Mouse (Mus musculus) heart, postnatal 10 days (tissue): ENCODE measurements around the gene Nos2. TPM values are rescaled to one million over a fixed set of nuclear protein-coding genes. Genes with fewer than 3 reads are reported as not detected.
"Not testable (repeated sequence)": the region's sequence is repeated elsewhere in the genome, so short reads cannot be mapped to it uniquely, and the experiment has no call there.

ENCODE experiments used
- DNase-seq, 2 experiments: peaks; one replicate each; pipeline ENCODE4 v3.0.0; 2021
- intact Hi-C: fragments of 180-260 bp; cut with DNase I; formaldehyde crosslinking; loops from one replicate; pipeline ENCODE4 v1.15.1; 2025
- total RNA-seq, 2 experiments: library from RNA; stranded (reverse); gene quantifications; 2 replicates each; pipeline ENCODE4 v1.2.3; 2021

Nos2 gene
- total RNA-seq, 2 experiments from 2014 or later, result 7.3 to 11.1 TPM

DNA sequence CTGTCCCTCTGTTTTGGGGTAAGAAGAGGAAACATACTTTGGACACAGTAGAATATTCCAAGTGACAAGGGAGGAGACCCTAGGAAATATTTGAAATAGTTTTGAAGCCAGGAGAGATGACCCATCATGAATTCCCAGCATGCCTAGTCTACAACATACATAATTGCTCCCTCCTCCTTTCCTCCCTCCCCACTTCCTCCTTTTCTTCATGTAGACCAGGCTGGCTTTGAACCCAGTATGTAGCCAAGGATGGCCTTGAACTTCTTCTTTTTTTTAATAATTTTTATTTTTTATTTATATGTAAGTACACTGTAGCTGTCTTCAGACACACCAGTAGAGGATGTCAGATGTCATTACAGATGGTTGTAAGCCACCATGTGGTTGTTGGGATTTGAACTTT is 64.9 kb downstream of the Nos2 start:
- no peak for DNase-seq
- intact Hi-C loops, result loop anchor here (2.0 kb wide), 1 partner anchor 15 kb away; no protein-coding TSS in a partner anchor

DNA sequence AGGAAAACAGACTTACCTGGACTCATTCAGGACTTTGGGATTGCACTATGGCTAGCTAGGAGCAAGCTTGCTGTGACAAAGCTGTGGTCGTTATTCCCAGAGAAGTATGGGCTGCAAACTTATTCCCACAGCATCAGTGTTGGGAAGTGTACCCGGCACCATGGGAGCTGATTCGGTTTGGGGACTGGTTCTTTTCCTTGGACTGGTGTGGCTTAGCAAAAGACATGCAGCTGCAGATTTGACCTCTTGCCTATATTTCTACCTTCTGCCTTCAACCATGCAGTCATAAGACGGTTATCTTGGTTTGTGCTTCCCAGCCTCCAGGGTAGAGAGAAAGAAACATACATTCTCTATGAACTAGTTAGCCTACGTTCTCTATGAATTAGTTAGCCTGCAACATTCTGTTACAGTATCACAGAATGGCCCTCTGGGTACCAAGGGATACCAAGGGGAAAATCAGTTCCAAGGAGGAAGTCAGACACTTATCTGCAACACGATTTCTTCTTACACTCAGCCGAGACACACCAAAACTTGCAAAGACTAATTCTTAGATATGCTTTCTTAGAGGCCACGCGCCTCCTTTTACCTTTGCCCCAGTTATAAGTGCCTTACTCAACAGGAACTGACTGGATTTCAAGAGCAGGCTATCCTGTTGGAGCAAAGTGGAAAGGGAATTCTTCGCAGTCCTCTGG is 65.9 kb downstream of the Nos2 start:
- no peak for DNase-seq
- intact Hi-C loops, result no loop called here

DNA sequence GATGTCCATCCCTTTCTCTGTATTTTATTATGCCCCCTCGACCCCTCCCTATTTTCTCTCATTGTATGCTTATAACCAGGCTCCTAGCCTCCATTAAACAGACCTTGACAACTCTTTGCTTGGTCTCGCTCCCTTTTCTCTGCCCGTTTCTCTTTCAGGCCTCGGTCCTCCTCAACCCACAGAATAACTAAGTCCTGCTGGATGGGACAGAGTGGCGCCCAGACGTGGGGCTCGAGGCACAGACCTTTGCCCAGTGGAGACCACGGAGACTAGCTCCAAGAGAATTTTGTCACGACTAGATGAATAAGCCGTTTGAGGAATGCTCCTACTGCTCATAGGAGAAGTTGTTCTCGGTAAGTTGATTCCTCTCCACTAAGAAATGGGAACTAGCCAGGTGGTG is 68.6 kb downstream of the Nos2 start:
- intact Hi-C loops, DNase-seq: not testable (repeated sequence)

DNA sequence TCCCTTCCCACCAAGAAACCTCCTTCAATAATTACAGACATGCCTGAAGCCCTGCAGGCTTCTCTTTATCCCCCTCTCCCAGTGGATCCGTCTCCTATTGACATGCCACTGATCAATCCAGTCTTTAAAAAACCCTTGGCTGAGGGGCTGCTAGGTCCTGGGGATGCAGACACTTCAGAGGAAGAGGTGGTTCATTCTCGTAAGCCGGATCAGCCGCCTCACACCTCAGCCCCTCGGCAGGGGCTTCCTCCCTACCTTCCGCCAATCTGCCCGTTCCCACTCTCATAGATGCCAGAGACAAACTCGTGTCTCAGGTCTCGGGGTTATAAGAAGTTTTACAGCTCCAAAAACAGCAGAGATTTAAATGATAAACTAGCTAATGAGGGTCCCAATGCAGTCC is 69.5 kb downstream of the Nos2 start:
- no peak for DNase-seq
- intact Hi-C loops, result no loop called here

DNA sequence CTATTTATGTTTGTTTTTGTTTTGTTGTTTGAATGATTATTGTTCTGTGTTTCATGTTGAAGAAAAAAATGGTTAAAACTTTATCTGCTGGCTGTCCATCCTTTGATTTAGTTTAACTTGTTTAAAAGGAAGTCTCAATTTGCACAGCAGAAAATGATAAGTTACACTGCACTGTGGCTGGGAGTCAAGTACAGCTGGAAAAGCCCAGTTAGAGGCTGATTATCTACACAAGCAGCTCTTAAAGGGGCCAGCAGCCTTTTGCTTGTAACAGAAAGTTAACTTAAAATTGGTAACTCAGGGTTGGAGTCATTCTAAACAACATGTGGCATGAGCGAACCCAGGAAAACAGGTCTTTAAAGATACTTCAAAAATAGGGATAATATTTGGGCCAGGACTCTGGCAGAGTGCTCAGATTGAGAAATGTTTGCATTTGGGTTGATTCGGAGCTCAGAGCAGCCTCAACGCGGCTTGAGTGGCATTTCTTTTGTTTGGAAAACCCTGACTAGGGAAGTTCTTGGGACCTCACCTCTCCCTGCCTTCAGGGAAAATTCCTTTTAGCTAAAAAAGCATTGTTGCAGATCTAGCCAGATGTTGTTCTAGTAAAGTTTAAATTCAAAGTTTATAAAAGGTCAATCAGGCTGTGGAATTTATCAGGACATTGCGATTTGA is 70.4 kb downstream of the Nos2 start:
- DNase-seq, result not testable (repeated sequence)

DNA sequence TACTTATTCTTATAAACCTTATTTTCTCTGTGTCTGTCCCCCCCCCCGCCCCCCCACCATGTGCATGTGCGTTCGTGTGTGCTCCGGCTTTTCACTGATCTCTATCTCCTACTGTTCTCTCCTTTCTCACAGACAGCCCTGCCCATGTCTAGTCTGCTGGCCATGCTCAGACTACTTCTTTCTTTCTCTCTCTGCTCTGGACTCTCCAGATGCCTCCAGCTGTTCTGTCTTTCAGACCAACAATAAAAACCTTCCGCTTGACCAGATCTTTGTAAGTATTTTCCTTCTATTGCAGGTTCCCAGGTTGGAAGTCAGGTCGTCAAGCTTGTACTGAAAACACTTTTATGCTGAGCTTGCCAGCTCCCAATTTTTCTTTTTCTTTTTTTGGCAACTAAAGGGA is 78.5 kb downstream of the Nos2 start:
- peak in 1 of 2 experiments; percentile 54 for DNase-seq
- intact Hi-C loops, result no loop called here

More for the DNA sequence above, 70.4 kb downstream of the Nos2 start:
- intact Hi-C loops, result not testable (repeated sequence)

DNA sequence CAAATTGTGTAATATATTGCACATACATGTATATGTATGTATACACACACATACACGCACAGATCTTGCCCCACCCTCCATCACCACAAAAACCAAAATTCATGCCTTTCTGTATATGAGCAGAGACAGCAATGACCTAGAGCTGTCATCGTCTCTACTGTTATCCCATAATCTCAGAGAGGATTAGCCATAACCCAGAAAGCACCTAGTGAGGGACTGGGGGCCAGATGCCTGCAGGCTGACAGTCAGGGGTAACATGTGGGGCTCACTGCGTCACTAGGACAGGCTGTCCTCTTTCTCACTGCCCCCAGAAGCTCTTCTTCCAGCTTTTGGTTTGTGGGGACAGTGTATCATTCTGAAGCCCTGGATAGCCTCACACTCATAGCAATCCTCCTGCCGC is 81.3 kb downstream of the Nos2 start:
- intact Hi-C loops, result loop anchor here (2.0 kb wide), 2 partner anchors 17 to 35 kb away; partner anchors contain the start of gene Lgals9
- no peak for DNase-seq

DNA sequence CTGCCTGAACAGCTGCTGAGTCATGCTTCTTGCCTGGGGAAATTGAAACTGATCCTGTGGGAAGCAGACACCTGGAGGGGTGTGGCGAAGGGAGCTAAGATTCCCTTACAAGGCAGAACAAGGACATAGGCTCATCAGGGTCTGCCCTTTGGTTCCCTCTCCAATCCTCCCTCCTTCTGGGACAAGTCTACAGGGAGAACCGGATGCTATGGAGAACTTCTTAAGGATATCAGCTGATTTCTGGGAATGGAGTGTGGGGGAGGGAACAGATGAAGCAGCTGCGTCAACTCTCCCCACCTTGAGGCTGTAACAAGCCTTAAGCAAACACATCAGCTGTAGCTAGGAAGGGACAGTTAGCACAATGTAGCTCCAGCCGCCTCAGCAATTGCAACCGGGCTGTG is 82.0 kb downstream of the Nos2 start:
- intact Hi-C loops, result loop anchor here (2.0 kb wide), 1 partner anchor 36 kb away; no protein-coding TSS in a partner anchor
- DNase-seq, result peak in 1 of 2 experiments; percentile 38

DNA sequence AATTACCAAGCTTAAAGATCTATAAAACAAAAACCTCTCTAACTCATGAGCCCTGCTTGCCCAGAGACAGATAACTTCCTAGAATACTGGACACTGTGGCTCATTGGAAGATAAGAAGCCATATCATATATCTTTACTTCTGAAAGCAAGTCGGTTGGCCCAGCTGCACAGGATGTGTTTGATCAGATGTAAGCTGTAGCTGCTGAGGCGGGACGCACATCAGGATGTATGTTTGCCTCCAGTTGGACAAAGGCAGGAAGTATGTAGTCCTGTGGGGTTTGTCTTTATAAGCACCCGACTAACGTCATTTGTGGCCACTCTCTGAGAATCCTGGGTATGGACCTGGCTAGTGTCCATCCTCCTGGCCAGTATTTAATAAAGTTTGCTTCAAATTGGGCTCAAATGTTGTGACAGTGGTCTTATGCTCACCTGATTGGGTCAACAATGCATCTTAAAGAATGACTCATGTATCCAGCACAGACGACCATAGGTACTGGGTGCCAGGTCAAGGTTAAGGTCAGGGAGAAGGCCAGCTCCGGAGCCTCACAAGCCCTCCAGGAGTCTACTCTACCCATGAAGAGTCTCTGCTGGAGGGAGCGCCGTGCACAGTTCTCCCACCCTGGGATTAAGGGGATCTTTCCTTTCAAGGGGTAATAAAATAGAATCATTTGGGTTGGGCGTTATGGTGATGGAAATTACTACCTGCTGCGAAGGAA is 82.6 kb downstream of the Nos2 start:
- peak; percentile 51 for DNase-seq
- intact Hi-C loops, result loop anchor here (2.0 kb wide), 1 partner anchor 36 kb away; no protein-coding TSS in a partner anchor

DNA sequence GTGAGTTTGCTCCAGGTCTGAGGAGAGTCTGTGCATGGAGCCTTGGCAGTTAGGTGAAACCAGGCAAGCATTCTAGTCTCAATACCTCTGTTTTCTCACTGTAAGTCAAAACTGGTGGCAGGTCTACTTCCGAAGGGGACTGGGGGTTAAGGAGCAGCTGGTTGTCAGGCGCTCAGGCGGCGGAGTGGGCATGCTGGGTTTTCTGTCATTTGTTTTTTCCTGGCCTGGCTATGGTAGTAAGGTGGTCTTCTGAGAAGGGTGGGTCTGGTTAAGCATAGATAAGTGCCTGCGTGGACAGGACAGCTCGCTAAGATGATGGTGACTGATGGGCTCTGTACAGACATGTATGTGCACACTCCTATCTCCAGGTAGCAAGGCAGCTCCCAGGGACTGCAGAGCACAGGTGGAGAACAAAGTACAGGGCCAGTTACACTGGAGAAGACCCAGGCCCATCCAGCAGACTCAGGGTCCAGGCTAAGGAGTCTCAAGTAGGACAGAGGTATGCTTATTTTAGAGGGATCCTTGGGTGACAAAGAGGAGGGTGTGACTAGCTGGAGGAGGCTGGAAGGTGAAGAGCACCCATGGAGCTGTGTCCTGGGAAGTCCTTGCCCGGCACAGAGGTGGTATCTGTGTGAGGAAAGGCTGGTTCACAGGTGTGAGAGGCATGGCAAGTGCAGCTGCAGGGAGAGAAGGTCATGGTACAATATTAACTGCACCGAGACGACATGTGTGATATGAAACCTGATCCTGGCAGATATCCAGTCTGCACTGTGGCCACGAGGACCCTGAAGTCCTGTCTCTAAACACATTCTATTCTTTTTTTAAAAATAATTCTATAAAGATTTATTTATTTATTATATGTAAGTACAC is 83.4 kb downstream of the Nos2 start:
- intact Hi-C loops, result loop anchor here (2.0 kb wide), 1 partner anchor 37 kb away; no protein-coding TSS in a partner anchor
- no peak for DNase-seq

DNA sequence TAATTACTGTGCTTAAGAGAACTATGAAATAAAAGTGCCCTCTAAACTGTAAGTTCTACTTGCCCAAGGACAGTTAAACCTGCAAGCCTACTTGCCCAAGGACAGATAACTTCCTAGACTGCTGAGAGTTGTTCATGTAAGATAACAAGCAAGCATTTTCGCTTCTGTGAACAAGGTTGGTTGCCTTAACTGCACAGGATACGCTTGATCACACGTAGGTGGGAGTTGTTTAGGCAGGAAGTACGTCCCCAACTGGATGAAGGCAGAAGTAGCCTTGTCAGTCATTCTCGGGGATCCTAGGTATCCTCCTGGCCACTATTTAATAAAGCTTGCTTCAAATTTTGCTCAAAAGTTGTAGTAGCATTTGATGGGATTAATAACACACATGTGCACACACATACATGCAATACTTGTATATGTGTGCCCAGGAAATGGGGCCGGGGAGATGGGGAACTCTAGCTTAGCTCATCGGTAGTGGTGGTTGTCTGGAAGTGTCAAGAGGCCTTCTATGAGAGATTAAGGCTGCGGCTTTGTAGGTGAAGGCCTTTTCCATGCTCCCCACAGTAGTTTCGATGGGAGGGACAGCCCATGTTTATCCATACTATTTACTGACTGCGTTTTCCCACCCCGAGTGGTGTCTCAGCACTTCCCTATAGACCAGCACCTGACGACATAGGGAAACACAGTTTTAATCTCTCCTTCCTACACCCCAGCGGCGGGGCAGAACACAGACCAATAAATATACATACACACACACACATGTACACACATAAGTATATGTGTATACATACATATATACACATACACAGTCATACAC is 85.2 kb downstream of the Nos2 start:
- DNase-seq, result no peak
- intact Hi-C loops, result no loop called here

DNA sequence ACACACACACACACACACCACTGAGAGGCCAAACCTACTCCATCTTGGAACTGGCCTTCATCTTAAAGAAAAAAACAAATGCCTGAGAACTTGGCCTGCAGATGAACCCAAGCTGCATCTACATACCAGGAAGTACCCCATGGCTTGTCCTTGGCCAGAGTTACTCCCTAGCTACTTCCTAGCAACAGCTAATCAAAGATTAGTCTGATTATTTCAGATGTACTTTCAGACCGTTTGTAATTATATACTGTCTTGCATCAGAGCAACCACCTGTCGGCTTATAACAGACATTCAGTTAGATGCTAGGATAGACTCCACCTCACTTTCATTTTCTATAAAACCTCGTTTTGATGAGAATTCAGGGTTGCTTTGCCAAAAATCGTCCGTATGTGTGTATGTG is 85.8 kb downstream of the Nos2 start:
- intact Hi-C loops, result no loop called here
- DNase-seq, result no peak

DNA sequence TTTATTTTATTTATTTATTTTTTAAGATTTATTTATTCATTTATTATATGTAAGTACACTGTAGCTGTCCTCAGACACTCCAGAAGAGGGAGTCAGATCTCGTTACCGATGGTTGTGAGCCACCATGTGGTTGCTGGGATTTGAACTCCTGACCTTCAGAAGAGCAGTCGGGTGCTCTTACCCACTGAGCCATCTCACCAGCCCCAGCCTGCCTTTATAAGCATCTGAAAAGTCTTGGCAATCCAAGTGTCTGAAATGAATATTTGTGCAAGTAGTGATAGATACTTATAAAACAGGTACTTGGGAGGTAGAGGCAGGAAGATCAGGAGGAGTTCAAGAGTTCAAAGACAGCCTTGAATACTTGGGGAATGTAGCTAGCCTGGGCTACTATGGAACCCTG is 86.8 kb downstream of the Nos2 start:
- DNase-seq, intact Hi-C loops: not testable (repeated sequence)

DNA sequence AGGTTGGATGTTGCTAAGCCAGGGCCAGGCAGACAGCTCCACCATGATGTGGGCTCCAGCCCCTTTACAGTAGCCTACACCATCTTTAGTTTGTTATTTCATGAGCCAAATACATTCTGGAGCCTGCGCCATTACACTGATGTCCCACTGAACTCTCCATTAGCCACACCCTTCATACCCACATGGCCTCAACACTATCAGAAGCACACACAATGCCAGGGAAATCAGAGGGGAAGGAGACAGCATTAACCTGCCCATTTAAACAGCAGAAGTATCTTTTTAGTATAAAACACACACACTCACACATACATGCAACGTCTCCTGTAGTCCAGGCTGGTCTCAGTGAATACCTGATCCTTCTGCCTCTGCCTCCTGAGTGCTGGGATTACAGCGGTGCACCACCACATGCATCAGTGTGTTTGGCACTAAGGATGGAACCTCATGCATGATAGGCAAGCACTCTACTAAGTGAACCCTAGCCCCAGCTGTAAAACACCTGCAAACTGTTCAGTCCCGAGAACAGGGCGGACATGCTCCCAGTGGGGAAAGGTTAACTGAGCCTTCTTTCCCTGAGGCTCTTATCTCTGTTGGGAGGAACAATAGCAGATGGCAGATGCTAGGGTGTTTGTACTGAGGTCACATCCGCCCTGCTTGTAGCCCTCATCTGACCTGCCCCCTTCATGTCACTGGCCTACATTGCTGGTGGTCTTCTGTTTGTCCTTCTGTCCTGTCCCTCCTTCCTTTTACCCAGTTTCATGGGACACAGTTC is 87.6 kb downstream of the Nos2 start:
- no peak for DNase-seq
- intact Hi-C loops, result no loop called here

DNA sequence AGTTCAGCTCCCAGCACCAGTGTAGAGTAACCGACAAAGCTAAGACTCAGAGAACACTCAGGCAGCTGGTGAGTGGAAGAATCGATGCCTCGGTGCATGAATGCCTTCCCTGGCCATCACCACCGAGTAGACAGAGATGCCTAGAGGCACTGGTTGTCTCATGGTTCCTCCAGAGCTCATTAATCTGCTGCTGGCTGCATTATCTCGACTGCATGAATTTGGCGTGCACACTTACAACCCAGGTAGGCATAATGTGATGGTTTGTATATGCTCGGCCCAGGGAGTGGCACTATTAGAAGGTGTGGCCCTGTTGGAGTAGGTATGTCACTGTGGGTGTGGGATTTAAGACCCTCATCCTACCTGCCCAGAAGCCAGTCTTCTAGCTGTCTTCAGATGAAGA is 88.3 kb downstream of the Nos2 start:
- DNase-seq, result no peak
- intact Hi-C loops, result no loop called here
